Comparison of ENCODE assay signal across 11 mouse cellular contexts in the genomic region with DNA sequence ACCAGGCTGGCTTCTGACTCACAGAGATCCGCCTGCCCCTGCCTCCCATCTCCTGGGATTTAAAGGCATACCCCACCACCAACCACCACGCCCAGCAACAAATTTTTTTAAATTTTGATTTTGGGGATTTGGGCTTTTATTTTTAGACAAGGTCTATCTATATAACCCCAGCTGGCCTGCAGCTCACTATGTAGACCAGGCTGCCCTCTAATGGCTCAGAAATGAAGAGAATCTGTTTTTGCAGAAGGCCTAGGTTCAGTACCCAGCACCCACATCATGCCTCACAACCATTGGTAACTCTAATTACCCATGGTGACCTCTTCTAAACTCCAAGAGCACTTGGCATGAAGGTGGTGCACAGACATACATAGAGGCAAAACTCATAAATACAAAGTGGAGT. TPM values are rescaled to one million over a fixed set of nuclear protein-coding genes. Genes with fewer than 3 reads are reported as not detected.
DNase-seq lines count a peak whose midpoint lies in the region; ATAC-seq and TF ChIP-seq lines count a peak whose summit lies in the region.
"Had no signal": no experiment of that assay in that cellular context is flagged by ENCODE, and none has a peak within 500 bp of the region (broad histone marks: within the 10 kb centered on the region; RNA-seq: fewer than 3 reads in every experiment).

No protein-coding gene starts in this region.

- TF ChIP-seq EP300 in heart, postnatal 0 days (IDR thresholded peaks at IDR 0.05; ENCODE audit: low read depth): no peak

- no peaks in the 10 kb centered on the region for H3K9me3 ChIP-seq in heart, postnatal 0 days (replicated peaks; ENCODE audit: control insufficient read depth, low read length)
- H3K9me3 ChIP-seq in neural tube, embryonic 12.5 days: no peaks in the 10 kb centered on the region
- H3K9me3 ChIP-seq in hindbrain, postnatal 0 days (ENCODE audit: low read length): no peaks in the 10 kb centered on the region
- H3K9me3 ChIP-seq: heart, embryonic 15.5 days; limb, embryonic 12.5 days had no signal

- no peaks in the 10 kb centered on the region for H3K27me3 ChIP-seq in heart, postnatal 0 days (ENCODE audit: control insufficient read depth, insufficient read depth, low read length)
- no peaks in the 10 kb centered on the region for H3K27me3 ChIP-seq in neural tube, embryonic 12.5 days (replicated peaks)
- no peaks in the 10 kb centered on the region for H3K27me3 ChIP-seq in hindbrain, postnatal 0 days (ENCODE audit: insufficient read depth, low read length)
- H3K27me3 ChIP-seq: heart, embryonic 15.5 days; limb, embryonic 12.5 days had no signal

- H3K36me3 ChIP-seq in heart, postnatal 0 days (replicated peaks; ENCODE audit: control insufficient read depth, insufficient read depth, low read length): peaks cover 17% of the 10 kb centered on the region
- H3K36me3 ChIP-seq in neural tube, embryonic 12.5 days: no peaks in the 10 kb centered on the region
- no peaks in the 10 kb centered on the region for H3K36me3 ChIP-seq in hindbrain, postnatal 0 days (ENCODE audit: insufficient read depth, low read length)

- 88% methylated on average over 2 of the region's 2 CpGs for WGBS in heart, postnatal 0 days
- WGBS in neural tube, embryonic 12.5 days: 87% methylated on average over 2 of the region's 2 CpGs
- WGBS in hindbrain, postnatal 0 days: 94% methylated on average over 2 of the region's 2 CpGs

- H3K4me2 ChIP-seq in heart, postnatal 0 days (ENCODE audit: low read depth, low read length): no peak overlapping the region
- peak overlapping the region; percentile 72; the same call in 1 of the 2 replicates for H3K4me2 ChIP-seq in neural tube, embryonic 12.5 days (replicated peaks)
- peak overlapping the region; percentile 71 for H3K4me2 ChIP-seq in hindbrain, postnatal 0 days (ENCODE audit: low read depth, low read length)

- no peak overlapping the region for H3K9ac ChIP-seq in heart, postnatal 0 days (replicated peaks; ENCODE audit: low read depth, low read length)
- no peak overlapping the region for H3K9ac ChIP-seq in neural tube, embryonic 12.5 days
- H3K9ac ChIP-seq in hindbrain, postnatal 0 days (replicated peaks; ENCODE audit: low read length): no peak overlapping the region
- H3K9ac ChIP-seq: limb, embryonic 12.5 days had no signal

- no peak for DNase-seq in heart, postnatal 0 days (ENCODE audit: low spot score)
- DNase-seq in heart, postnatal 4 days: no peak
- no peak for DNase-seq in neural tube, embryonic 10.5 days (ENCODE audit: extremely low spot score, low spot score)
- DNase-seq in hindbrain, postnatal 0 days (ENCODE audit: low spot score): no peak
- no peak for DNase-seq in urinary bladder, postnatal 25 days (ENCODE audit: low spot score)
- DNase-seq: cerebellum, postnatal 36 days had no signal

- H3K27ac ChIP-seq in heart, postnatal 0 days (ENCODE audit: low read depth): peak overlapping the region; percentile 79; the same call in 1 of the 2 replicates
- H3K27ac ChIP-seq in neural tube, embryonic 12.5 days: no peak overlapping the region
- H3K27ac ChIP-seq in hindbrain, postnatal 0 days: no peak overlapping the region

- no peak for ATAC-seq in heart, postnatal 0 days (ENCODE audit: insufficient read depth, low read depth)
- no peak for ATAC-seq in neural tube, embryonic 12.5 days (ENCODE audit: low FRiP score, low read depth)
- ATAC-seq in hindbrain, postnatal 0 days: no peak
- ATAC-seq in erythroid progenitor cell, adult 5-6 weeks (replicated peaks; ENCODE audit: low FRiP score, poor library complexity, severe bottlenecking): no peak

- H3K4me3 ChIP-seq in heart, postnatal 0 days (ENCODE audit: low read depth, low read length): no peak overlapping the region
- H3K4me3 ChIP-seq in neural tube, embryonic 12.5 days: no peak overlapping the region
- H3K4me3 ChIP-seq in hindbrain, postnatal 0 days (ENCODE audit: low read length): 0 out of 2 replicates have a peak overlapping the region, but pooled peaks have one; percentile 52

- no peaks in the 10 kb centered on the region for H3K4me1 ChIP-seq in heart, postnatal 0 days (ENCODE audit: control insufficient read depth, insufficient read depth)
- H3K4me1 ChIP-seq in neural tube, embryonic 12.5 days: no peaks in the 10 kb centered on the region
- no peaks in the 10 kb centered on the region for H3K4me1 ChIP-seq in hindbrain, postnatal 0 days (ENCODE audit: insufficient read depth, low read length)
- H3K4me1 ChIP-seq: limb, embryonic 12.5 days had no signal

- TF ChIP-seq CTCF in heart, postnatal 0 days (IDR thresholded peaks at IDR 0.05; ENCODE audit: low read depth): no peak
- TF ChIP-seq CTCF in hindbrain, postnatal 0 days (IDR thresholded peaks at IDR 0.05; ENCODE audit: low read depth): no peak

RNA-seq across cellular contexts. Expression of a gene that starts 0.9 kb away (rescaled TPM):
- total RNA-seq in heart, postnatal 0 days (2014; rRNA removed; ENCODE audit: low replicate concordance): 10.8 and 29.3 TPM in 2 replicates
- 4.7 and 6.1 TPM in 2 replicates for polyA plus RNA-seq in heart, postnatal 0 days (2015; fragmentation: Nextera tagmentation; extraction: Ambion mirVana)
- 10 to 100 TPM in 1 of 2 experiments, 1 to 10 TPM in 1; 9.3 to 12.3 TPM for total RNA-seq in heart, postnatal 4 days (2021)
- 5.8 and 5.9 TPM in 2 replicates for polyA plus RNA-seq in neural tube, embryonic 12.5 days (2016; fragmentation: Nextera tagmentation; extraction: Ambion mirVana)
- total RNA-seq in hindbrain, postnatal 0 days (2014; rRNA removed): 4.3 and 5.6 TPM in 2 replicates
- 3.4 and 3.5 TPM in 2 replicates for polyA plus RNA-seq in hindbrain, postnatal 0 days (2015; fragmentation: Nextera tagmentation; extraction: Ambion mirVana)
- total RNA-seq in erythroid progenitor cell, adult 5-6 weeks (2015; ENCODE audit: low replicate concordance): 12.3 and 13.8 TPM in 2 replicates
- 3.0 and 3.6 TPM in 2 replicates for total RNA-seq in erythroid progenitor cell, adult 5-6 weeks (2017; ENCODE audit: low replicate concordance)
- polyA plus RNA-seq: erythroblast, embryonic 14.5 days had no signal

RNA-seq across cellular contexts. Expression of a gene that starts 26.0 kb away (rescaled TPM):
- not detected in 2 replicates for total RNA-seq in heart, postnatal 0 days (2014; rRNA removed; ENCODE audit: low replicate concordance)
- polyA plus RNA-seq in heart, postnatal 0 days (2015; fragmentation: Nextera tagmentation; extraction: Ambion mirVana): 0.85 and 1.4 TPM in 2 replicates
- total RNA-seq in heart, postnatal 4 days (2021): 1 to 10 TPM in 1 of 2 experiments, under 1 TPM in 1; 0.86 to 1.1 TPM
- polyA plus RNA-seq in neural tube, embryonic 12.5 days (2016; fragmentation: Nextera tagmentation; extraction: Ambion mirVana): 0.47 and 0.81 TPM in 2 replicates
- total RNA-seq in hindbrain, postnatal 0 days (2014; rRNA removed): 2.4 and 3.7 TPM in 2 replicates
- polyA plus RNA-seq in hindbrain, postnatal 0 days (2015; fragmentation: Nextera tagmentation; extraction: Ambion mirVana): 2.9 and 4.0 TPM in 2 replicates
- total RNA-seq in erythroid progenitor cell, adult 5-6 weeks (2015; ENCODE audit: low replicate concordance): not detected in 2 replicates
- not detected in 2 replicates for total RNA-seq in erythroid progenitor cell, adult 5-6 weeks (2017; ENCODE audit: low replicate concordance)
- polyA plus RNA-seq: erythroblast, embryonic 14.5 days had no signal

RNA-seq across cellular contexts. Expression of a gene that starts 53.4 kb away (rescaled TPM):
- 81.8 and 106 TPM in 2 replicates for total RNA-seq in heart, postnatal 0 days (2014; rRNA removed; ENCODE audit: low replicate concordance)
- 93.3 and 96.6 TPM in 2 replicates for polyA plus RNA-seq in heart, postnatal 0 days (2015; fragmentation: Nextera tagmentation; extraction: Ambion mirVana)
- 10 to 100 TPM; 64.2 to 65.8 TPM for total RNA-seq in heart, postnatal 4 days (2021)
- 120 and 129 TPM in 2 replicates for polyA plus RNA-seq in neural tube, embryonic 12.5 days (2016; fragmentation: Nextera tagmentation; extraction: Ambion mirVana)
- total RNA-seq in hindbrain, postnatal 0 days (2014; rRNA removed): 71.4 and 80.9 TPM in 2 replicates
- polyA plus RNA-seq in hindbrain, postnatal 0 days (2015; fragmentation: Nextera tagmentation; extraction: Ambion mirVana): 72.4 and 82.7 TPM in 2 replicates
- 39.3 and 75.5 TPM in 2 replicates for total RNA-seq in erythroid progenitor cell, adult 5-6 weeks (2015; ENCODE audit: low replicate concordance)
- total RNA-seq in erythroid progenitor cell, adult 5-6 weeks (2017; ENCODE audit: low replicate concordance): 14.8 and 16.6 TPM in 2 replicates

RNA-seq across cellular contexts. Expression of a gene that starts 53.5 kb away (rescaled TPM):
- total RNA-seq in heart, postnatal 0 days (2014; rRNA removed; ENCODE audit: low replicate concordance): 44.3 and 52.7 TPM in 2 replicates
- 70.3 and 77.2 TPM in 2 replicates for polyA plus RNA-seq in heart, postnatal 0 days (2015; fragmentation: Nextera tagmentation; extraction: Ambion mirVana)
- 10 to 100 TPM; 49.5 to 52.9 TPM for total RNA-seq in heart, postnatal 4 days (2021)
- polyA plus RNA-seq in neural tube, embryonic 12.5 days (2016; fragmentation: Nextera tagmentation; extraction: Ambion mirVana): 272 and 279 TPM in 2 replicates
- total RNA-seq in hindbrain, postnatal 0 days (2014; rRNA removed): 68.6 and 70.2 TPM in 2 replicates
- polyA plus RNA-seq in hindbrain, postnatal 0 days (2015; fragmentation: Nextera tagmentation; extraction: Ambion mirVana): 145 and 156 TPM in 2 replicates
- 16.6 and 28.9 TPM in 2 replicates for total RNA-seq in erythroid progenitor cell, adult 5-6 weeks (2015; ENCODE audit: low replicate concordance)
- 8.3 and 13.2 TPM in 2 replicates for total RNA-seq in erythroid progenitor cell, adult 5-6 weeks (2017; ENCODE audit: low replicate concordance)

RNA-seq across cellular contexts. Expression of a gene that starts 59.4 kb away (rescaled TPM):
- total RNA-seq in heart, postnatal 0 days (2014; rRNA removed; ENCODE audit: low replicate concordance): 16.6 and 39.0 TPM in 2 replicates
- polyA plus RNA-seq in heart, postnatal 0 days (2015; fragmentation: Nextera tagmentation; extraction: Ambion mirVana): 20.4 and 24.8 TPM in 2 replicates
- total RNA-seq in heart, postnatal 4 days (2021): 10 to 100 TPM; 25.7 to 27.2 TPM
- polyA plus RNA-seq in neural tube, embryonic 12.5 days (2016; fragmentation: Nextera tagmentation; extraction: Ambion mirVana): 80.0 and 87.1 TPM in 2 replicates
- total RNA-seq in hindbrain, postnatal 0 days (2014; rRNA removed): 53.3 and 69.1 TPM in 2 replicates
- 102 and 103 TPM in 2 replicates for polyA plus RNA-seq in hindbrain, postnatal 0 days (2015; fragmentation: Nextera tagmentation; extraction: Ambion mirVana)
- 34.4 and 37.8 TPM in 2 replicates for total RNA-seq in erythroid progenitor cell, adult 5-6 weeks (2015; ENCODE audit: low replicate concordance)
- total RNA-seq in erythroid progenitor cell, adult 5-6 weeks (2017; ENCODE audit: low replicate concordance): 23.5 and 28.2 TPM in 2 replicates
